Mouse (Mus musculus) cerebellum, postnatal 25 days (tissue): ENCODE measurements around the gene Lima1.
A peak's percentile ranks its signal among the peaks of the same experiment; 100 is the strongest.
"Not testable (repeated sequence)": the region's sequence is repeated elsewhere in the genome, so short reads cannot be mapped to it uniquely, and the experiment has no call there.

ENCODE experiments used
- DNase-seq, 2 experiments: peaks; one replicate each; pipeline ENCODE4 v3.0.0; 2021; ENCODE audit warnings: mixed read lengths in 2 of 2

Gene Lima1

DNA sequence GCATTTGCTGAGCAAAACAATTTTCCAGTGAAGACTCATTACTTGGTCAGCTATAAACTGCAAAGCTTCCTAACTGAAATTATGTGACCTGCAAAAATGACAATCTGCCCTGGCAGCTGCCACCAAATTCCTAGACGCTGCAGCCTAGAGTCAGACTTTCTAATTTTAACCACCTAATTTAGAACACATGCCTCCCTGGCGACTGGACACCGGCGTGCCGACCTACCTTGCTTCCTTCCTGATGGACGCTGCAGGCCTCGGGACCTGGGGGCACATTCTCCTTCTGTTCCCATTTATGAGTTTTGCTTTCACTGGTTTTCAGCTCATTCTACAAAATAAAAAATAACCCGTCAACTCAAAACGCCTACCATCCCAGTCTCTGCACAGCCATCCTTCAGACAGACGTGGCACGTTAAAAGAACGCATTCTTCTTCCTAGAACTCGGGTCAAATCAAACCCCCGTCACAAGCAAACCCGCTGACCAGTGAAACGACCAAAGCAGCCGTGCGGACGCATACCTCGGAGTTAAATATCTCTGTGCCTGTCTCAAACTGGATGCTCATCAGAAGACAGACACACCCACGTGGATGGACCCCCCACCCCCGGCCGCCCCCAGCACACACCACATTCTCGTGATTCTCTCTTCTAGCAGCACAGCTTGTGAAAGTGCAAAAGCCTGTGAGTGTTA is 73.2 kb downstream of the Lima1 start:
- peak; percentile 76 to 81 for DNase-seq

GRCm38 (mm10) chr15:99799706-99800105 is 75.5 kb downstream of the Lima1 start:
- DNase-seq = no peak

DNA sequence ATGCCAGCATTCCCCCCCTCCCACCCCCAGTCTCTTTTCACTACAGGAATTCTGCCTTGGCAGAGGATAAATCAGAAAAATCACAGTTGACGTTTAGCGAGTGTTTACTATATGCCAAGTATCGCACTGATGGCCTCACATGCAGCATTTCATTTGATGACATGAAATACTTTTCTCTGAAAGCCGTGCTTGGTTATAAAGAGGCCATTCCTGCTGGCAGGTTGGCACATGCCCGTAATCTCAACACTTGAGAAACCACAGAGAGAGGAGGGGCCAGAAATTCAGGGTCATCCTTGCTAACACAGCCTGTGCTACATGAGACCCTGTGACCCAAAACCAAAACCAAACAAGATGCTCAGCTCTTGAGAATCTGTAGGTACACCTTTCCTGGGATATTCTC is 77.4 kb downstream of the Lima1 start:
- DNase-seq = no peak

GRCm38 (mm10) chr15:99796735-99797134 is 78.5 kb downstream of the Lima1 start:
- no peak for DNase-seq

DNA sequence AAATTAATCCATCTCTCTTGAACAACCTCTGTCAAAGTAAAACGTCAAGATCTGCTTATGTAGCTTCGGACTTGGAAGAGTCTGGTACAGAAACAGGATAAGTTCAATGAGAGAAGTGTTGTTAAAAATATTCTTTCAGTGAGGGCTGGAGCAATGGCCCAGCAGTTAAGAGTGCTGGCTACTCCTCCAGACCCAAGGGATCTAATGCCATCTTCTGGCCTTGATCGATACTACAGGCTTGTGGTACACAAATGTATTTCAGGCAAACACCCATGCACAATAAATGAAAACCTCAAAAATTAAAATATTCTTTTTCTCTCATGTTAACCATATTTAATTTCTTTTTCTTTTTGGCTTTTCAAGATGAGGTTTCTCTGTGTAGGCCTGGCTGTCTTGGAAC is 79.2 kb downstream of the Lima1 start:
- peak in 1 of 2 experiments; percentile 29 for DNase-seq

GRCm38 (mm10) chr15:99792221-99792815 is 82.9 kb downstream of the Lima1 start:
- DNase-seq = no peak

DNA sequence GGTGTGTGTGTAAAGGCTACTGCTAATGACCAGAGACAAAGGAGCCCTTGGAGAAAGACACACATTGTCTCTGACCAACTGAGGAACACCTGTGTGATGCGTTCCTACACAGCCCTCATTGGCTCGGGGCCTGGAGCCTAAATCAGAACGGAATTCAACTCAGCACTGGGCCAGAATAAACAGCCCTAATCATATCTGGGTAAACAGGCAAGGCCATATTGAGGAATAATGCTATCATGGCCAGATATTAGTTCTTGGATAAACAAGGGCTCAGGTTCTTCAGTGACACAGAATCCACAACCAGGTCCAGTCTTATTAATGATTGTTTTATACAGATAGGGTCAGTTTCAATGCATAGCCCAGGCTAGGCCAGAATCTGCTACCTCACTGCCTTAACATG is 84.3 kb downstream of the Lima1 start:
- DNase-seq = no peak

GRCm38 (mm10) chr15:99790464-99790863 is 84.8 kb downstream of the Lima1 start:
- no peak for DNase-seq

- no peak for DNase-seq
Observed at GRCm38 (mm10) chr15:99787625-99788120, 87.6 kb downstream of the Lima1 start.

GRCm38 (mm10) chr15:99778677-99779335 is 96.5 kb downstream of the Lima1 start:
- no peak for DNase-seq

GRCm38 (mm10) chr15:99778148-99778547 is 97.1 kb downstream of the Lima1 start:
- DNase-seq = peak in 1 of 2 experiments; percentile 50

GRCm38 (mm10) chr15:99772925-99773324 is 102.3 kb downstream of the Lima1 start:
- DNase-seq = no peak

DNA sequence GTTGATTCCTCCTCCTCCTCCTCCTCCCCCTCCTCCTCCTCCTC is 102.6 kb downstream of the Lima1 start, which contains the start of gene Cers5:
Gene Cers5, minus strand, starts transcription at position 5 of the 44 bp plus-strand sequence.
- not testable (repeated sequence) for DNase-seq

- DNase-seq = peak; percentile 87 to 88
Observed at GRCm38 (mm10) chr15:99772277-99772880, 102.9 kb downstream of the Lima1 start.

- DNase-seq = peak in 1 of 2 experiments; percentile 66
Observed at GRCm38 (mm10) chr15:99771601-99772276, 103.5 kb downstream of the Lima1 start.

DNA sequence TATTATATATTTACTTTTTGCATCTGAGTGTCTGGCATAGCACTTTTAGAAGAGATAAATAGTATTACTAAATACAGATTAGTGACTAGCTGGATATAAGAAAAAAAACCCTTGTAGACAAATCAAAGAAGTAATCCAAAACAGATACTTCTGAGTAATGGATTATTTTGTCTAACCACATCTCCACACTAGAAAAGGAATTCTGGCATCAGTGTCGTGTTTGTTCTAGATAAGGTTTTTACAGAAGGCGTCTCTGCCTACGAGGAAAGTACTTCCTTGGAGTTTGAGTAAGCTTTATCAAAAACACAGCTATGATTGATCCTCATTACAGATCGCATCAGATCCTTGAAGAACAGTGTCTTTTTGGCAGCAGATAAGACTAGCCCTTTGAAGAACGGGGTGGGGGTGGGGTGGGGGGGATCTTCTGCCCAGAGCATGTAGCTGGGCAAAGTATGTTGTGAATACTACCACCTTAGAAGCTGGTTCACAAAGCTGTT is 104.2 kb downstream of the Lima1 start:
- DNase-seq = no peak

DNA sequence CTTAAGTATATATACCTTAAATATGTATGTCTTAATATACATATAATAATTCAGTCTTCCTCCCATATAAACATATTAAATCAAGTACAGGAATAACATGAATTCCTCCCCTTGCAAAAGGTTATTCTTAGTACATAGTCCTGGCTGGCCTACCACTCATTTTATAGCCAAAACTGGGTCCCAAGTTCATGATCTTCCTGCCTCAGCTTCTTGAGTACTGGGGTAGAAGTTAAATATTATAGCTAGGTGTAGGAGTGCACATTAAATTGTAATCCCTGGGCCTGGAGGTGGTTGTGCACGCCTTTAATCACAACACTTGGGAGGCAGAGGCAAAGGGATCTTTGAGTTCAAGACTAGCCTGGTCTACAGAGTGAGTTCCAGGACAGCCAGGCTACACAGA is 106.5 kb downstream of the Lima1 start:
- DNase-seq = no peak

- DNase-seq = no peak
Observed at GRCm38 (mm10) chr15:99767467-99767866, 107.8 kb downstream of the Lima1 start.

DNA sequence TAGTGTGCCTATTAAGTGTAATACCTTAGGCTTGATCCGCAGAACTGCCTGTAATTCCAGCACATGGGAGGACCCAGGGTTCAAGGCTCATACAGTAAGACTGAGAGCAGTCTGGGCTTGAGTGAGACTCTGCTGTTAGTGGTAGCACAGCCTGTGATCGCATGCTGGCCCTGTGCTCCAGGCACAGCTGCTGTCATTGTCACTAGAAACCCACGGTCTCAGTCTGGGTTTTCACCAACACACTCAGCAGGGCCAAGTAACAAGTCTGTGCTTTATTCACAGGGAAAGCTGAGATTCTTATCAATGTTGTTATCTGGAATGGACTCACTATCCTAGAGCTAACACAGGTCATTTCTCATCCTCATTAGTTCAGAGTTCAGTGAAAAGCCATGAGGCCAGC is 121.1 kb downstream of the Lima1 start:
- DNase-seq = no peak

GRCm38 (mm10) chr15:99740229-99740628 is 135.0 kb downstream of the Lima1 start:
- DNase-seq = peak; percentile 52 to 66

GRCm38 (mm10) chr15:99736675-99737074 is 138.6 kb downstream of the Lima1 start:
- peak in 1 of 2 experiments; percentile 26 for DNase-seq

- peak; percentile 95 to 100 for DNase-seq
Observed at GRCm38 (mm10) chr15:99735631-99736030, 139.6 kb downstream of the Lima1 start.

DNA sequence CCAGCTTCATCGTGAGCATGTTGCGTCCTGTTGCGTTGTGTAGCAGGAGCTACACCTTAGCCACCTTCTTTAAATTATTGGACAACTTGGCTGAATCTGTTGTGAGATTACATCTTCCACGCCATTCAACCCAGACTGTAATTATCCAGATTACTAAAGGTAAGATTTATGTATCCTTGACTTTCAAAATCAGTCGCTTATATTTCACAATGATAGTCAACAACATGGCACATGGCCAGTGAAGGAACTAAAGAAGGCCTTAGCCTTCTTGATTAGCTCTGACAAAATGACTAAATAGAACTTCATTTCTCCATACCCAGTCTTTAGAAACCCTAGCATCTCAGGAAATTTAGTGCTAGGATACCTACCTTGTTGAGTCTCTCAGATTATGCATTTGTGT is 142.1 kb downstream of the Lima1 start:
- DNase-seq = no peak
